Mouse (Mus musculus) midbrain, embryonic 11.5 days (tissue): ENCODE data around the gene Gm21209. TPM values are rescaled to one million over a fixed set of nuclear protein-coding genes. Genes with fewer than 3 reads are reported as not detected.
"Not testable (repeated sequence)": the region's sequence is repeated elsewhere in the genome, so short reads cannot be mapped to it uniquely, and the experiment has no call there.

ENCODE experiments used
- ATAC-seq: fragments of 200-750 bp; cut with Nextera tagmentation; 2 replicates; pipeline ENCODE4 v1.8.0; 2017; ENCODE audit warnings: moderate TSS enrichment, moderate library complexity; ENCODE audit not compliant: low FRiP score
- DNase-seq: peaks from one replicate; pipeline ENCODE4 v3.0.0; 2015; ENCODE audit warnings: low spot score; ENCODE audit errors: missing footprints
- H3K27ac ChIP-seq: fragments of 300-500 bp; sonication (generic); 2 replicates; pipeline ENCODE4 v1.5.1; 2014; ENCODE audit warnings: low read depth, low read length
- H3K27me3 ChIP-seq: fragments of 300-500 bp; sonication (generic); 2 replicates; pipeline ENCODE4 v1.6.1; 2014; ENCODE audit warnings: mild to moderate bottlenecking, low read length, moderate library complexity, mixed read lengths; ENCODE audit not compliant: control insufficient read depth, insufficient read depth
- H3K36me3 ChIP-seq: fragments of 300-500 bp; sonication (generic); 2 replicates; pipeline ENCODE4 v1.6.1; 2014; ENCODE audit warnings: mild to moderate bottlenecking, low read length, moderate library complexity, mixed read lengths; ENCODE audit not compliant: control insufficient read depth, insufficient read depth
- H3K4me1 ChIP-seq: fragments of 300-500 bp; sonication (generic); 2 replicates; pipeline ENCODE4 v1.6.1; 2014; ENCODE audit warnings: low read length; ENCODE audit not compliant: control insufficient read depth, insufficient read depth
- H3K4me2 ChIP-seq: fragments of 300-500 bp; sonication (generic); 2 replicates; pipeline ENCODE4 v1.6.1; 2014; ENCODE audit warnings: mild to moderate bottlenecking, moderate library complexity
- H3K4me3 ChIP-seq: fragments of 300-500 bp; sonication (generic); 2 replicates; pipeline ENCODE4 v1.5.1; 2014; ENCODE audit warnings: low read depth, low read length
- H3K9ac ChIP-seq: fragments of 300-500 bp; sonication (generic); 2 replicates; pipeline ENCODE4 v1.6.1; 2014; ENCODE audit warnings: low read length
- H3K9me3 ChIP-seq: fragments of 300-500 bp; sonication (generic); 2 replicates; pipeline ENCODE4 v1.6.1; 2016; ENCODE audit warnings: low read length; ENCODE audit not compliant: control insufficient read depth
- WGBS: fragments of 180-500 bp; shearing (Covaris S2); extraction: QIAGEN DNeasy Blood & Tissue Kit; methylation state at CpG from one replicate; pipeline ENCODE4 v1.1.7; 2014; 5-methylcytosine and 5-hydroxymethylcytosine counted together
- polyA plus RNA-seq: library from polyadenylated mRNA; unstranded; fragments of >200 nt; fragmentation: Nextera tagmentation; extraction: Ambion mirVana; gene quantifications from 2 replicates; pipeline ENCODE4 v1.2.1, GENCODE M21; 2014

Gm21209 gene
- not detected in 2 replicates for polyA plus RNA-seq

DNA sequence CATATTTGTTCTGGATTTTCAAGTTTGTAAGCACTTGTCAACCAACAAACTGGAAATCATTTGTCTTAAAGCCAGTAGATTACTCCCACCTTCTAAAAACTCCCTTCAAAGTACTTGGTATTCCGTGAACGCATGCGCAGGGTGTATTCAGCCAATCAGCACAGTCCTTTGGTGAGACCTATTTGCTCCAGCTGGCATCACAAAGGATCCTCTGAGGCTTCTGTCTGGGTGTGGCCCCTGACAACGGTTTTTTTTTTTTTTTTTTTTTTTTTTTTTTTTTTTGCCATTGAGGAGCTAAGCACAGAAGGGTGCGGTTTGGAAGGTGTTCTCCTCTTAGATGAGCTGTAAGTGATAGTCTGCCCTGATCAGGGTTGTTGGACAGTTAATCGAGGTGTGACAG lies at the start of gene Gm21209:
Gene Gm21209, plus strand, starts transcription at position 301 of the 400 bp plus-strand sequence.
- not testable (repeated sequence) for DNase-seq, H3K4me3 ChIP-seq, H3K9ac ChIP-seq, H3K4me1 ChIP-seq, H3K27ac ChIP-seq, H3K36me3 ChIP-seq, H3K9me3 ChIP-seq, H3K27me3 ChIP-seq, ATAC-seq, H3K4me2 ChIP-seq
- no CpG with 5 or more reads among the region's 6 CpGs for WGBS
